Mouse (Mus musculus): Measurements from ENCODE around the gene Fam129a.

DNA sequence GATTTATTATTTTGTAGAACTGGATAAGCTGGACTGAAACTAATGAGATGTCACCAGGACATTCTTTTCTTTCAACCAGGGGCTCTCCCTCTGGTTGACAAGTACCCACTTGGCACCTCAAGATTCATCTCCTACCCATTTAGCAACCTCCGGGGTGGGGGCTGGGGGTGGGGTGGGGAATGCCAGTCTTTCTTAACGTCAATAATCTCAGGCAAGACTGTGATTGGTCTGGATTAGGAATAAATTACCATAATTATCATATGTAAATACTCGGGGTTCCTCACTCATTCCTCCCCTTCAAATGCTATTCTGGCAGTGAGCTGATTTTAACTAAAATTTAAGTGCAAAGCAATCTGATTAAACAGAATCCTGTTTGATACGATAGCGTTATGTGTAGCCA, 7.6 kb upstream of the Fam129a start:
- TF ChIP-seq CTCF (conservative IDR thresholded peaks at IDR 0.05; ENCODE audit: insufficient read depth, insufficient read length, low read depth, low read length) (no peak), POLR2A (IDR thresholded peaks at IDR 0.05; ENCODE audit: low read depth, low read length) (no peak)
